Mouse (Mus musculus): ENCODE measurements at regions not wholly inside any gene's neighbourhood (a gene's known extent, or its start where the extent isn't known, plus 50 kb on each side); places are given as distances from the start of the nearest gene placed in this dataset.

DNA sequence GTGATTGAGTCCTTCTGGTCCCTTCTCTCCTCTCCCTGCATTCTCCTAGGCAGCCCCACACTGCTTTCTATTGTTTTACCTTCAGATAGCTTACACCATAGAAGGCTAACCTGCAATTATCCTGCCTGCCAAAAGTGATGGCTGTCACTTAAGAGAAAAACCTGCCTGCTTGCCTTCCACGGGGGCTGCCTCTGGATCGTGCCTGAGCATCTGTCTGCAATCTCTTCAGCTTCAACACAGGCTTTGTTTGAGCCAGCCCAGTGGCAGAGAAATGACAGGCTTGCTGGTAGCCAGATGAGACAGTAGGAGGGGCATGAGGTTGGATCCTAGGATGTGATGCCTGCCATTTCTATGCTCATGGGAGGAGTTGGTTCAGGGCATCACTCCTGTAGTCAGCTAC, 345.2 kb upstream of the Tshz3 start:
- DNase-seq (ENCODE audit: low read depth, low spot score), result no peak

DNA sequence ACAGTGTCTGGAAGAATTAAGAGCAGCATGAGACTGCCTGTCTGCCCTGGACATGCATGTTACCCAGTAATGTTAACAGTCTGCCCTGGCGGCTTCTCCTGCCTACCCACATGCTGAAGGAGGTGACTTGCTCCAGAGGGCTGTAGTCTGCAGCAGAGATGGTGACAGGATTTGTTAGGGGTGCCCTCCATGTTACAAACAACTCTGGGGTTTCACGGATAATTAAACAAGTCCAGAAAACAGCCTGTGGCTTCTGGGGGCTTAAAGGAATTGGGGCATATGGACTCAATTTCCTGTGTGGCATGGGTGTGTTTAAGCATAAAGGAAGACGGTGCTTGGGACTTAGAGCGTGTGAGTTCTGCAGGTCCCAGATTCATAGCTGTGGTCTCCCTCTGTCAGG, 347.3 kb upstream of the Tshz3 start:
- no peak for DNase-seq (ENCODE audit: low read depth, low spot score)

DNA sequence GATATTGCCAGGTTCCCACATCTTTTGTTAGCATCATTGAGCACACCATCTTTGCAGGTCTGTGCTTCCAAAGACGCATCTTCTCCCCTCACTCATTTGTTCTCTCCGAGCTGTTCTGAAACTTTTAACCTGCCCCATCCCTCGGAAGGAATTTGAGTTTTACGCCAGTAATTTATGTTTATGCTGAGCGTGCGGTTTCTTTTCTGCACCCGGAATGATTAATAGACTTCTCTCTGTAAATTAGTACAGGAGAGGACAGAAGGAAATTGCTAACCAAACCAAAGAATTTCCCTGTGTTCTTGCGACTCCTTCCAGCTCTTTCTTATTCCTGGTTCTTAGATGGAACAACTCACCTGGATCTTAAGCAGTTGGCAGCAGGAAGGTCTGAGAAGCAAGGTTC, 349.7 kb upstream of the Tshz3 start:
- DNase-seq (ENCODE audit: low read depth, low spot score), result no peak

DNA sequence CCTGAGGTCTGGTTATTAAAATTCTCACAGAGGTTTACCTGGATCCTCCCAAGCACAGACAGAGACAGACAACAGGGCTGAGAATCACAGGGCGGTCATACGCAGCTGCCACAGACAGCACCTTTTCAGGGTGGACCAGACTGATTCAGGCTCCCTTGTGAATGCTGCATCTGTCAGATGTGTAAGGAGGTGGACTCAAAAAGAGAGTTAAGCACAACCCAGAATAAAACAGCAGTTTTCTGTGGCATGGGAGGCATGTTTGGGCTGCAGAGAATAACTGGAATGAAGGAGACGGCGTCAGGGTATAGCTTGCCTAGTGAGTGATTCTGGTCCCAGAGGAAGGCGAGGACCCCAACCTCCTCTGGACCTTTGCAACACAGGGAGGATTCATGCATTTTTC, 363.1 kb upstream of the Tshz3 start:
- DNase-seq (ENCODE audit: low read depth, low spot score), result no peak

DNA sequence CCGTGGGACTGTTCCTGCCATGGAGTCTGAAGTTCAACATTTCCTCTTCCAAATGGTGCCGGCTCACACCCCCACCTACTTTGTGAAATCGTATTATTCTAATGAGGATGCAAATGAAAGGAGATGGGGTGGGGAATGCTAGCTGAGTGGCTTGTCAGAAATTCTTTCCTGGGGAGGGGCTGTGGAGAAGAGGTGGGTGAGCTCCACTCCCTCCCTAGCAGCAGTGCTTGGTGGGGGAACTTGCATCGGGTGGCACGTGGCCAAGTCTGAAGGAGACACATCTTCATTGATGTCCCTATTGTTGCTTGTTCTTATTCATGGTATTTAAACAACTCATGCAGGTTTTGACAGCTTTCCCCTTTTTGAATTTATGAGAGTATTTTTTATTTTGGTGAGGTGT, 363.8 kb upstream of the Tshz3 start:
- no peak for DNase-seq (ENCODE audit: low read depth, low spot score)

DNA sequence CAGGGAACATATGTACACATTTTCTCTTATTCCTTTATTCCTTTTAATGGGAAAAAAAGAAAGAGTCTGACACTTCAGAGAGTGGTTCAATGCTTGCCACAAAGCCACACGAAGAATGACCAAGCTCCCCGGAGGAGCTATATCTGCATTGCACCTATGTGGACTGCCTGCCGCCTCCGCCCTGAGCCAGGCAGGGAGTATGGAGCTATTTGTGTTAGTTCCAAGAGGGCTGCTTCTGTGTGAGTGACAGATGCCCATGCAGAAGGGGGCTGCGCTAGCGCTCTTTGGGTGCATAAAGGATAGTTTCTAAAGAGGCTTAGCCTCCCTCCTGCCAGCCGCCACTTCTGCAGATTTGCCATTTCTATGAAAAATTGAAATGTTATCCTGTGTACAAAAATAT, 365.3 kb upstream of the Tshz3 start:
- DNase-seq (ENCODE audit: low read depth, low spot score), result no peak

DNA sequence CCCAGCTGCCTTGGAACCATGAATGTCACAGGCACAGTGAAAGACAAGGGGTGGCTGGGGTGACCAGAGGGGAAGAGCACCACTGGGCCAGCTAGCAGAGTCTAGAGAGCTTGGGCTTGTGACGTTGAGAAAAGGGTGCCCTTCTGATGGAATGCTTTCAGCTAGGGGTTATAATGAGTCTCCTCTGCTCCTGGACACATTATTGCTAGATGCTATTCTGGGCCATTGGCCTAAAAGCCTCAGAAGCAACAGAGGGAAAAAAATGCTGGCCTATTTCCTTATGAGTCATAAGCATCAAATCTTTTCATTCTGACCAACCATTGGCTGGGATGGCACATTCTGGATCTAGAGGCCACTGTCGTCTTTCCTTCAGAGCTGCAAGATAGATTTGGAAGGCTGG, 369.8 kb upstream of the Tshz3 start:
- no peak for DNase-seq (ENCODE audit: low read depth, low spot score)

DNA sequence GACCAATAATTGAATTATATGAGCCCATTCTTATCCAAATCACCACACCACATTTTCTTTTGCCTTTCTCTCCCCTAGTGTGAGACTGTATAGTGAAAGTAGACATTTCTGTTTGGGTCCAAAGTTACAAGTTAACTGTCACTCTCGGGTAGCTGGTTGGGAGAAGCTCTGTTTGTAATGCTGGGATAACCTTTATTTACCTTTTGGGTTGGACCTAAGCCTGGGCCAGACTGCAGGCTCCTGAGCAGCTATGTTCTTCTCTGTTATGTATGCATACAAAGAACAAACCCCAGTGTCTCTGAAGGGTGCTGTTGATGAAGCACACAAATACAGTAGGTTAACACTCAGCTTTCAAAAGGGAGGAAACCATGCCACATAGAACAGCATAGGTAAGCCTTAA, 373.9 kb upstream of the Tshz3 start:
- no peak for DNase-seq (ENCODE audit: low read depth, low spot score)

DNA sequence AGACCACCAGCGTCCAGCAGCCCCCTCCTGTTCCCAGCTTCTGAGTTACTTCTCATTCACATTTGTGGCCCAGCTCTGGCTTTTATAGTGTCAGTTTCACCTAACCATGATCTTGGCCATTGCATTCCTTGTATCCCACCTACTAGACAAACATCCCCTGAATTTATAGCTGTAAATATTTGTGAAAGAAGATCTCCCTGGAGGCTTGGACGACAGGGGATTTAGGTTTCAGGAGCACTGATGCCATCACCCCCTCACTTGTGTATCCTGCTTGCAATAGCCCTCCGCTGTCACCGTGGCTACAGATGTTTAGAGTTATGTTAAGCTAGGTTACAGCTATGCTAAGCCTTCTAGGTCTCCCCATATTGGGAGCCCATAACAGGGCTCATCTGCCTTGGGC, 375.7 kb upstream of the Tshz3 start:
- no peak for DNase-seq (ENCODE audit: low read depth, low spot score)

DNA sequence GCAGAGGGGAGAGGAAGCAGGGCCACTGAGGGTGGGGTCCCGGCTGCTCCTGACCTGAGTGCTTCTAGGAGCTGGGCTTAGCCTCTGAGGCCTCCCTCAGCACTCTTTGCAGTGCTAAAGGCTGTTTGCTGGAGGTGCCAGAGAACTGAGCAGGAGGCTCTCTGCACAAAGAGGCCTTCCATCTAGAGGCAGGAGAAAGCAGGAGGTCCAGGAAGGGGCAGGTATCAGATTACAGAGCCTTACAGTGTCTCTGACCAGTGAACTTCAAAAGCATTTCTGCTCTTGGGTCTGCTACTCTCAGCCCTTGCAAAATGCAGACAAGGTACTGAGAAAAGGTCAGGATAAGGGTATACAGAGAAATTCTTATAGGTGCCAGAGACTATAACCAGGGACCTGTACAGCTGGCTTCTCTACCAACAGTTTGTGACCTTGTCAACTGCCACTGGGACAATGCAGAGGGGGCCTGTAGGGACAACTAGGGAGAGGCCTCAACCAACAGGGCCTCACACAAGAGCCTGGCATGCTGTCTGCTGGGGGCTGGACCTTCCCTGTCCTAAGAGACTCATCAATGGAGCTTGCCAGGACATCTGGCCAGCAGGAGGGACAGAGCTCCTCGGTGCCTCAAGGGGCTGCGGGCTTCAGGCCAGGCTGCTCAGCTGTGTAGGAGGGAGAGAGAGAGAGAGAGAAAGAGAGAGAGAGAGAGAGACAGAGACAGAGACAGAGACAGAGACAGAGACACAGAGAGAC, 380.3 kb upstream of the Tshz3 start:
- no peak for DNase-seq (ENCODE audit: low read depth, low spot score)

DNA sequence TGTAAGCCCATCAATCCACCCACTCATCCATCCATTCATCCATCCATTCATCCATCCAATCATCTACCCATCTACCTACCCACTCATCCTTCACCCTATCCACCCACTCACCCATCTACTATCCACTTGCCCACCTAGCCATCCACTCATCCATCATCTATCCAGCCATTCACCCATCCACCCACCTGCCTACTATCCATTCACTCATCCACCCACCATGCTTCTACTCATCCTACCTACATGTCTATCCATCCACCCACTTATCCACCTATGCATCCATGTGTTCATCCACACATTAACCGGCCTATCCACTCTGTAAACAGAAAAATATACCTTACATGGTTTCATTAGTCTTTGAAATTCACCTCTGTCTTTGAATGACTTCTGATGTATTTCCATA, 384.2 kb upstream of the Tshz3 start:
- no peak for DNase-seq (ENCODE audit: low read depth, low spot score)

DNA sequence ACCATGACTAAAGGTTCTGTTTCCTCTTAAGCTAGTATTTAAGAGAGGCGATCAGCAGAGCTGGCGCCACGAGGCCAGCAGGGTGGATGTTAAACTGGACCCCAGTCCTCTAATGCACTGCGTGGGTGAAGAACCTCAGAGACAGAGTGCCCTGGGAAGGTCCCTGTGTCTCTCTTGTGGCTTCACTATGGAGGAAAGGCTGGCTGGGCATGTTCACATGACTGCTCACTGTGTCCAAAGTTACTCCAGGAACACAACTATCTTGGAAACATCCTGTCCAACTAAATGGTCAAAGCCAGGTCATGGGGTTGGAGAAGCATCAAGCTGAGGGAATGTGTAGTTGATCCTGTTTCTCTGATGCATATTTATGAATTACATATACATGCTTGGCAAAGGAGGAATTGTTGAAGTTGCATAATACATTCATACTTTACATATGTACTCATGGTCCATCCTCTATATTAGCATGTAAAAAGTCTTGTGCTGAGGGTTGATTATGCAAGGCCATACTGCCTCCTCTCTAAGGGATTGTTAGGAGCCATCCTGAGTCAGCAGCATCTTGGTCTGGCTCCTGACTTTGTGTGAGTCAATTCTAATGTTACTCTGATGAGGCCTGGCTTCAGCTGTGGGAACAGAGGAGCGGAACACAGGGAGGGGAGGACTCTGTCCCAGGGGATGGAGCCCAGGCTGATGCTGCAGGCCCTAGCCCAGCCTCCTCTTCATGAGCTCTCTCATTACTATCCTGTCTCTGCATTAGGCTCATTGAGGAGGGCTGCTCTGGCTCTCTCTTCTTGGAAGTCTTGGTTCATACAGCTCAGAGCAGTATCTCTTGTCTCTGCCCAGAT, 387.9 kb upstream of the Tshz3 start:
- no peak for DNase-seq (ENCODE audit: low read depth, low spot score)

DNA sequence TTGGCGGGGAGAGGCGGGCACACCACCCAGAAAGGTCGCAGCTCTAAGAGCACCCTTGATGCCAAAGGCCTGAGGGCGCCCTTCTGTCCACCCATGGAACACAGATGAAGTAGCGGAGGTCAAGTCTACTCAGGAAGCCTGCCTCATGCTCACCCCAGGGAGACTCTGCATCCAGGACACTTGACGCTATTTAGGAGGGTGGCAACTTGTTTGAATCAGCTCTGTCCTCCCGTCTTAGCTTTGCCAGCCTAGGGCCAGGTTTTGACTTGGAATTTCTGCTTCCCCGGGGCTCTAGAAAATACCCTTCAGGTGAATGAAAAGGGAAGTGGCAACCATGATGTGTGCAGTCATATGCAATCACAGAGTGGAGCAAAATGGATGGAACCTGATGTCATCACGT, 389.2 kb upstream of the Tshz3 start:
- DNase-seq (ENCODE audit: low read depth, low spot score), result no peak

DNA sequence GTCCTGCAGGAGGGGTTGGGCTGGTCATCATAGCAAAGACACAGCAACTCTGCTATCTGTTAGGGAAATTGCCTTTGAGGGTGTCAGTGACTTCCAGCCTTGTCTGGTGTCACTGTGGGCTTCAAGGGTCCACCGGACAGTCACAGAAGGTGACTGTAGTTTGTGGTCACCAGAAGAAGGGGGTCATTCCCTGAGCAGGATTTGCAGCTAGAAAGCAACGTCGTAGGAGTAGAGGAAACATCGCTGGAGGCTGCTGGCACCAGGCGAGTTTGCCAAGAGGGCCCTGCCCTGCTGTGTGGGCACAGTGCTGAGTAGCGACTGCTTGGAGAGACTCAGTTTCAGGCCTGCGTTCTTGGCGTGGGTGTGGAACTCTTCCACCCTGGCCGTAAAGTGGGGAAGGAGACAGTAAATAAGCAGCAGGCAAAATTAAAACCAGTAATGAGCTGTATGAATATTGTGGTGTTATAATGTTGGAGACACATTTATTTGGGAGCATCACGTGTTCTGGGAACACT, 389.8 kb upstream of the Tshz3 start:
- no peak for DNase-seq (ENCODE audit: low read depth, low spot score)

DNA sequence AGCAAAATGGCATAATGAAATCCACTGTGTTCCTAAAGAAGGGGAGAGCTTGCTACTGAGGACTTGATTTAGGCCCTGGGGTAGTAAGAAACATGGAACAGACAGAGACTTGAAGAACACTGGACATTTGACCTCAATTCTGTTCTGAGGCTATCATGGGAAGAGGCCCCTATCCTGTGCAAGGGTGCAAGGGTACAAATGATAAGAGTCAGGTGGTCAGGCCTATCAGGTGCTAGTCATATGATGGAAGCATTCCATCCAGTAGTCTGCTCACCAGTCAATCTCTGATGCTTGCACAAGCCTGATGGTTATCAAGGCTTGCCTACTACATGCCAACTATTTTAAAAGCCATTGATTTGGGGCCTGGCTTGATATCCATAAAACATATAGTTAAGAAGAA, 420.6 kb upstream of the Tshz3 start:
- DNase-seq (ENCODE audit: low read depth, low spot score), result no peak

DNA sequence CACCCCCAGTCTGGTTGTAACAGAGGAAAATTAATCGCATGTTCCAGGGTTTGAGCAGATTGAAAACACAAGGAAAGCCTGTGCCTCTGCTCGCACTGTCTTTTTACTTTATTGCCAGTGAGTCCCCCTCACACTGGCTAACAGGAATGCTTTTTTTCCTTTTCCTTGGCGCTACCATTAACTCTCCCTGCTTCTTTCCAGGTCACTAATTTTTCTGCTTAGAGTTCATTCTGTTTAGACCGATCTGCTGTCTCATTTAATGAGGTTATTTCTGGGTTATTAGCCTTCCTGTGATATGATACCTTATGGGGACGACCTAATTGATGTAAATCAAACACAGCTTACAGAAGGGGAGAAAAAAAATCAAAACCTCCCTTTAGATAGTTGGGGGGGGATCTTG, 429.0 kb upstream of the Tshz3 start:
- no peak for DNase-seq (ENCODE audit: low read depth, low spot score)

DNA sequence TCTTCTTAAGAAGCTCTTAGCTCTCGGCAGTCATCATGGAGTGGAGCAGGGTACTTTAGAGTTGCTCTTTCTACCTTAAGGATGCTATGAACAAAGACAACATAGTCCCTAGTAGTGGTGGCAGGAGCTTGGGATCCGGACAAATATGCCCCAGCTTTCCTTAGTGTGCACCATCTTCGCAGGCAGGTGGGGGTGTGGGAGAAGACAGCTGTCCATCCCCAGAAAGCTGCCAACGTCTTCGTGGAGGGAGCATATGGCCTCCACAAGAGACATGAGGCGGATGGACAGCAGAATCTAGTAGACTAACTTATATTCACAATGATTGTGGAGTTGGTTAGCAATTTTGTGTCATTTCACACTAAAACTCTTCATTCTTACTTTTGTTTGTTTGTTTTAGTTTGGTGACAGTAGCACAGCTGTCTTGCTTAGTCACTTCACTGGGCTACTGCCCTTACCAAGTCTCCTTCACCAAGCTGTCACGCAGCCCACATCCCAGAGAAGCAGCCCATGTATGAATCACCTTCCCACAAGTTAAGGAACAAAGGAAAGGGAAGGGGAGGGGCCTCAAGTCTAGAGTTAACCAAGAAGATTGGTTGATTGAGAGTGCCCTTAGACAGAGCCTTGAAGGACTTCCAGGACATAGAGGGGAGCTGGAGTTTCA, 432.6 kb upstream of the Tshz3 start:
- no peak for DNase-seq (ENCODE audit: low read depth, low spot score)

DNA sequence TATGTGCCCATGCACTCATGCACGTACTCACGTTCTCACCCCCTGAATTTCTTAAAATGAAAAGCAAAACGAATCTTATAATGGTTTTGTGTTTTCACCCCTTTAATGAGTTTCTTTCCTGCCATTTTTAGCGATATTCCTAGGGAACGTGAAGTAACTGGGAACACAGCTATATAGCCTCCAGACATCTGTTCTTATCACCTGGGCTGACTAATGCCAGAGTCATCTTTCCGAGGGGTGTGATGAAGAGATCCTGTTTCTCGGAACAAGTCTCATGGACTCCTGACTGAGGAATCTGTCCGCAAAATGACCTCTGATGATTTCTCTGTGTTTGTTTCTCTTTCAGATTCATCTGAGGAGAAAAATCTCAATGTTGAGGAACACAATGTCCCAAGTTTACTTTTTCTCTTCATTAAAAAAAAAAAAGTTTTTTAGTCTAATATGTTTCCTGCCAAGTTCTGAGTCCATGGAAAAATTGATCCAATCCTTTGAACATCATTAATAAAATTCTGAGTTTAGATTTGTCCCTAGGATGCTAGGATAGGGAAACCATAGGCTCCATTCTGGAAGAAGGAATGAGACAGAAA, 435.7 kb upstream of the Tshz3 start:
- DNase-seq (ENCODE audit: low read depth, low spot score), result no peak

DNA sequence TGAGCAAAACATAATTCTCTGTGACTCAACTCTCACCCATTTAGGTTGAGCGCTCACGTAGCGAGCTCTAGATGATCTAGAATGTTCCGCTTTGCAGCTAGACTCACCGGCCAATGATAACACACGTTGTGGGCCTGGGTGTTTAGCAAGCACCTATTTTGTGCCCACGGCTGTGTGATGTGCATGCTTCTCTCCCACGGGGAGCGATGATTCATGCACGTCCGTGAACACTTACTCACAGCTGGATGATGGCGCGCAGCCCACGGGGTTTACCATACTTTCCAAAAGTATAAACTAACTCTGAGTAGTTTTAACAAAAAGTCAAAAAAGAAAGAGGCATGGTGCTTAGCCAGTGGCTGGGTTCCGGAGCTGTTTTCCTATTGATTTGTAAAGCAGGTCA, 440.8 kb upstream of the Tshz3 start:
- no peak for DNase-seq (ENCODE audit: low read depth, low spot score)

DNA sequence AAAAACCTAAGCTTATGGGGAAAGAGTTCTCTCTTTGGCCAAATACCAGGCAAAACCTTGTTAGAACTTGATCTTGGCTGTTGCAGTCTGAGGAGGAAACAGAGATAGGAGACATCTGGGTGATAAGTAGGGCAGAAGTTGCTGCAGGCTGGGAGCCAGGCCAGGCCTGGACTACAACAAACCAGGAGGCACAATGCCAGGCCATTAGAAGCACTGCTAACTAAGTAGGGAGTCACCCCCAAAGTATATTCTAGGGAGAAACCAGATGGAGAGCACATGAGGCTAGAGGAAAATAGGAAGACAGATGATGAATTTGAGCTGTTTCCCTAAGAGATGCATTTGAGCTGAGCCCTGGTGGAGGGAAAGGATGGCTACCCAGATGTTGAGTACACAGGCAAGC, 444.6 kb upstream of the Zfp507 start:
- no peak for DNase-seq (ENCODE audit: low read depth, low spot score)

DNA sequence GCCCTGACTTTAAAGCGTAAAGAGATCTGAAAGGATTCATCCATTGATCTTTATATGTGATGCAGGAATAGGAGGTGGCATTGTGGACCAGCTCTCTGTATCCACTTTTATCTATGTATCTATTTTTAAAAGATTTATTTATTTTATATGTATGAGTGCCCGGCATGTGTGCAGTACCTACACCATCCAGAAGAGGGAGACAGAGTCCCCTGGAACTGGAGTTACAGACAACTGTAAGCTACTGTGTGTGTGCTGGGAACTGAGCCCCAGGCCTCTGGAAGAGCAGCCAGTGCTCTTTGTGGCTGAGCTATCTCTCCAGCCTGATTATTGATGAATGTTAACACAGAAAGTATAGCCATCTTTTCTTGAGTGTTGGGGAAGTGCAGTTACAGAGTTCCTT, 433.9 kb upstream of the Zfp507 start:
- no peak for DNase-seq (ENCODE audit: low read depth, low spot score)

DNA sequence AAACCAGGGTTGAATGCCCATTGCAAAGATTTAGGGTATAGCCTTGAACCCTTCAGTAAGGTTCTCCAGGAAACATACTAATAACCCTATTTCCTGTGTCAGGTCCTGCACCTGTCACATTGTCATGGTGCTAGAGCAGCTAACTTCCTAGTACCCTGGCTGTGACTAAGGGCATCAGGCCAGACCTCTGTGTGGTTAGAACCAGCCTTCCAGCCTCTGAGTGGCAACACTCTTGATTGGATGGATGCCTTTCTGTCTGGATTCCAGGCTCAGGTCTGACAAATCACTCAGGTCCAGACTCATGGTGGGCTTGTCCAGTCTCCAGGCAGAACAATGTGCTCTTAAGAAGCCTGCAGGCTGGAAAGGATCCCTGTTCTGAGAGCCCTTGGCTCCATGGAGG, 426.2 kb upstream of the Zfp507 start:
- no peak for DNase-seq (ENCODE audit: low read depth, low spot score)

Data from telencephalon, adult 2 months (tissue).